Mouse (Mus musculus): Measurements from ENCODE around the gene Gm11444. TPM values are rescaled to one million over a fixed set of nuclear protein-coding genes. Genes with fewer than 3 reads are reported as not detected.

The Gm11444 gene
- not detected in 2 replicates for polyA plus RNA-seq (2015; fragmentation: Nextera tagmentation; extraction: Ambion mirVana)

DNA sequence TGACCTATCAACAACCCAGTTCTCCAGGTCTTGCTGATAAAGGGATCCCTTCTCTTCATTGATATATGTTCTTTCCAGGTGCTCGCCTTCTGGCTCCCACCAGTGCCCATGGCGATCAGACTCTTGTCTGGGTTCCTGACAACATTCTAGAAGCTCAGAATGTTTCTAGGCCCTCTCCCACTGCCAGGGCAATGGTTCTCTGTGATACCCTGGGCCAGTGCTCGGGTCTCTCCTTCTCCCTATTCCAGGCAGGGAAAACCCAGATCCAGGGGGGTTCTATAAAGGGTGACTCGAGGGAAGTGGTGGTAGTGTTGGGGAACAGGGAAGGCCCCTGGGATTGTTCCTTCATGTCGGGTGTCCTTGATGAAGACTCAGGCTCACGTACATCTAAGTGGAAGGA lies at the start of gene Gm11444:
TSS of gene Gm11444 (minus strand) at position 101 of the 400 bp plus-strand sequence.
- H3K4me1 ChIP-seq (ENCODE audit: control insufficient read depth, insufficient read depth, low read length) = no peaks in the 10 kb centered on the region
- no peak within 1 kb of the TSS for H3K4me3 ChIP-seq (ENCODE audit: low read length)
- peaks cover 10% of the 10 kb centered on the region for H3K27me3 ChIP-seq (ENCODE audit: control insufficient read depth, insufficient read depth, low read length)
- no peak within 1 kb of the TSS; the same call in 1 of the 2 replicates for H3K4me2 ChIP-seq (ENCODE audit: low read depth, low read length)
- WGBS = 86% methylated on average over 6 of the region's 6 CpGs
- no peak for ATAC-seq (replicated peaks; ENCODE audit: extremely low read depth, insufficient read depth, low FRiP score)
- no peaks in the 10 kb centered on the region for H3K9me3 ChIP-seq (replicated peaks; ENCODE audit: control insufficient read depth, low read length)
- no peak within 1 kb of the TSS for H3K9ac ChIP-seq (ENCODE audit: low read length)
- no peaks in the 10 kb centered on the region for H3K36me3 ChIP-seq (ENCODE audit: control insufficient read depth, insufficient read depth)
- H3K27ac ChIP-seq (ENCODE audit: low read length) = no peak within 1 kb of the TSS

- 50% methylated on average over 10 of the region's 13 CpGs for WGBS
- Histone ChIP-seq H3K9ac (ENCODE audit: low read length) (no peak overlapping the region), H3K4me2 (ENCODE audit: low read depth, low read length) (no peak overlapping the region), H3K9me3 (replicated peaks; ENCODE audit: control insufficient read depth, low read length) (no peaks in the 10 kb centered on the region), H3K27me3 (ENCODE audit: control insufficient read depth, insufficient read depth, low read length) (peaks cover 81% of the 10 kb centered on the region), H3K27ac (ENCODE audit: low read length) (no peak overlapping the region), H3K4me1 (ENCODE audit: control insufficient read depth, insufficient read depth, low read length) (0 out of 2 replicates have a peak, but pooled peaks cover 2% of the 10 kb centered on the region), H3K36me3 (ENCODE audit: control insufficient read depth, insufficient read depth) (no peaks in the 10 kb centered on the region), H3K4me3 (ENCODE audit: low read length) (no peak overlapping the region)
- ATAC-seq (replicated peaks; ENCODE audit: extremely low read depth, insufficient read depth, low FRiP score) = no peak
These were observed 46.3 kb upstream of the Gm11444 start for GRCm38 (mm10) chr11:85896335-85896985.

- Histone ChIP-seq H3K4me1 (ENCODE audit: control insufficient read depth, insufficient read depth, low read length) (0 out of 2 replicates have a peak, but pooled peaks cover 2% of the 10 kb centered on the region), H3K27me3 (ENCODE audit: control insufficient read depth, insufficient read depth, low read length) (peaks cover 79% of the 10 kb centered on the region), H3K27ac (ENCODE audit: low read length) (no peak overlapping the region), H3K9me3 (replicated peaks; ENCODE audit: control insufficient read depth, low read length) (no peaks in the 10 kb centered on the region), H3K4me3 (ENCODE audit: low read length) (peak overlapping the region; percentile 46), H3K4me2 (ENCODE audit: low read depth, low read length) (peak overlapping the region; percentile 62), H3K9ac (ENCODE audit: low read length) (peak overlapping the region; percentile 34; the same call in 1 of the 2 replicates), H3K36me3 (ENCODE audit: control insufficient read depth, insufficient read depth) (no peaks in the 10 kb centered on the region)
- ATAC-seq (replicated peaks; ENCODE audit: extremely low read depth, insufficient read depth, low FRiP score) = peak; percentile 41; the same call in 1 of the 2 replicates
- WGBS = 4% methylated on average over 43 of the region's 43 CpGs
These were observed 44.8 kb upstream of the Gm11444 start for GRCm38 (mm10) chr11:85894731-85895545.

GRCm38 (mm10) chr11:85894136-85894530 lies 44.0 kb upstream of the Gm11444 start:
- H3K9ac ChIP-seq (ENCODE audit: low read length) = no peak overlapping the region
- H3K4me2 ChIP-seq (ENCODE audit: low read depth, low read length) = no peak overlapping the region
- H3K4me3 ChIP-seq (ENCODE audit: low read length) = no peak overlapping the region
- no peaks in the 10 kb centered on the region for H3K9me3 ChIP-seq (replicated peaks; ENCODE audit: control insufficient read depth, low read length)
- peaks cover 86% of the 10 kb centered on the region for H3K27me3 ChIP-seq (ENCODE audit: control insufficient read depth, insufficient read depth, low read length)
- ATAC-seq (replicated peaks; ENCODE audit: extremely low read depth, insufficient read depth, low FRiP score) = no peak
- 6% methylated on average over 3 of the region's 3 CpGs for WGBS
- H3K4me1 ChIP-seq (ENCODE audit: control insufficient read depth, insufficient read depth, low read length) = peaks cover 2% of the 10 kb centered on the region; the same call in 1 of the 2 replicates
- H3K27ac ChIP-seq (ENCODE audit: low read length) = no peak overlapping the region
- H3K36me3 ChIP-seq (ENCODE audit: control insufficient read depth, insufficient read depth) = no peaks in the 10 kb centered on the region

DNA sequence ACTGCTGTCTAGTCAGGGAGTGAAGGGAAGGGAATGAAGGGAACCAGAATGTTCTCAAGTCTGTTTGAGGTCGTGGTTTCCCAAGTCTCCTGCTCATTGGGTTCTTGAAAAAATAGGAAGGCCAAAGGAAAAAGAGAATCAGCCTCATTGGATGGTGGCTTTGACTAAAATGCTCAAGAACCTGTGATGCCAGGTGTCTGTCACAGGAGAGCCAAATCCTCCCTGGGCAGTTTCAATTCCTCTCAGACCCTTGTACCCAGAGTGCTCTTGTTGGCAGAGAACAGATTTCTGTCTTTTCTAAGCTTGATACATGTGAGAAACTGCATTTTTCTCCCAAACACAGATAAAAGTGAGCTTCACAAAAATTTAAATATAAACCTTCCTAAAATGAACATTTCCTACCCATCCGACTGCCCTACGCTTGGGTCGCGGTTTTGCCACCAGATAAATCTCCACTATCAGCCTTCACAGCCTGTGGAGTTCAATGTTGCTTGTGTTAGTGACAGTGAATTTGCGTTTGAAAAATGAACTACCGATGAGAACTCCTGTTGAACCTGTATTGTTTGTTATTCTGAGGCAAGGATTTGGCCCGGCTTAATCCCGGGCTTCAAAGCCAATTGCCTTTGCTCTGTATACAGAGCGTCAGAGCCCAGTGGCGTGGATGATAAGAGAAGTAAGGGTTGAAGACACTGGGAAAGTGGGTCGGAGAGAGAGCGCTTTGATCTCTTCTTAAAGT lies 43.4 kb upstream of the Gm11444 start:
- ATAC-seq (replicated peaks; ENCODE audit: extremely low read depth, insufficient read depth, low FRiP score) = no peak
- no peak overlapping the region for H3K4me3 ChIP-seq (ENCODE audit: low read length)
- peaks cover 89% of the 10 kb centered on the region for H3K27me3 ChIP-seq (ENCODE audit: control insufficient read depth, insufficient read depth, low read length)
- H3K36me3 ChIP-seq (ENCODE audit: control insufficient read depth, insufficient read depth) = no peaks in the 10 kb centered on the region
- H3K9me3 ChIP-seq (replicated peaks; ENCODE audit: control insufficient read depth, low read length) = no peaks in the 10 kb centered on the region
- 6% methylated on average over 13 of the region's 13 CpGs for WGBS
- no peak overlapping the region for H3K27ac ChIP-seq (ENCODE audit: low read length)
- peaks cover 2% of the 10 kb centered on the region; the same call in 1 of the 2 replicates for H3K4me1 ChIP-seq (ENCODE audit: control insufficient read depth, insufficient read depth, low read length)
- no peak overlapping the region for H3K4me2 ChIP-seq (ENCODE audit: low read depth, low read length)
- H3K9ac ChIP-seq (ENCODE audit: low read length) = no peak overlapping the region

- Histone ChIP-seq H3K4me3 (ENCODE audit: low read length) (no peak overlapping the region), H3K36me3 (ENCODE audit: control insufficient read depth, insufficient read depth) (no peaks in the 10 kb centered on the region), H3K9me3 (replicated peaks; ENCODE audit: control insufficient read depth, low read length) (no peaks in the 10 kb centered on the region), H3K27me3 (ENCODE audit: control insufficient read depth, insufficient read depth, low read length) (peaks cover 87% of the 10 kb centered on the region), H3K4me2 (ENCODE audit: low read depth, low read length) (no peak overlapping the region), H3K4me1 (ENCODE audit: control insufficient read depth, insufficient read depth, low read length) (peaks cover 2% of the 10 kb centered on the region; the same call in 1 of the 2 replicates), H3K9ac (ENCODE audit: low read length) (no peak overlapping the region), H3K27ac (ENCODE audit: low read length) (no peak overlapping the region)
- ATAC-seq (replicated peaks; ENCODE audit: extremely low read depth, insufficient read depth, low FRiP score) = no peak
- 6% methylated on average over 6 of the region's 6 CpGs for WGBS
These were observed 42.6 kb upstream of the Gm11444 start for GRCm38 (mm10) chr11:85892771-85893170.

DNA sequence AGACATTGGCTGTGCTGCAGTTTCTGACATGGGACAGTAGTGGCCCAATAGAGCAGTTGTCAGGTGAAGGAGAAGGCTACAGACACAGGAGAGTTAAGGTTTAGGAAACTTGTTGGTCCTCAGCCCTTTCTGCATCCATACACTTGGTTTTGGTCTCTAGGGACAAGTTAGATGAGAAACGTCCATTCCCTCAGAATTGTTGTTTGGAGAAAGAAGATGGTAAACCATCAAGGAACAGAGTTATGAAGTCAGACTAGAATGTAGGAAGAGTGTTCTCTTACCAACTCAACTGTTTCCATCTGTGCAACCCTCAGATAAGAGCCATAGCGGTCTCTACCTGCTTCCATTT lies 41.5 kb upstream of the Gm11444 start:
- 12% methylated on average over 2 of the region's 2 CpGs for WGBS
- Histone ChIP-seq H3K9ac (ENCODE audit: low read length) (no peak overlapping the region), H3K4me2 (ENCODE audit: low read depth, low read length) (no peak overlapping the region), H3K27me3 (ENCODE audit: control insufficient read depth, insufficient read depth, low read length) (peaks cover 82% of the 10 kb centered on the region), H3K36me3 (ENCODE audit: control insufficient read depth, insufficient read depth) (no peaks in the 10 kb centered on the region), H3K4me3 (ENCODE audit: low read length) (no peak overlapping the region), H3K27ac (ENCODE audit: low read length) (no peak overlapping the region), H3K9me3 (replicated peaks; ENCODE audit: control insufficient read depth, low read length) (no peaks in the 10 kb centered on the region), H3K4me1 (ENCODE audit: control insufficient read depth, insufficient read depth, low read length) (peaks cover 2% of the 10 kb centered on the region; the same call in 1 of the 2 replicates)
- no peak for ATAC-seq (replicated peaks; ENCODE audit: extremely low read depth, insufficient read depth, low FRiP score)

DNA sequence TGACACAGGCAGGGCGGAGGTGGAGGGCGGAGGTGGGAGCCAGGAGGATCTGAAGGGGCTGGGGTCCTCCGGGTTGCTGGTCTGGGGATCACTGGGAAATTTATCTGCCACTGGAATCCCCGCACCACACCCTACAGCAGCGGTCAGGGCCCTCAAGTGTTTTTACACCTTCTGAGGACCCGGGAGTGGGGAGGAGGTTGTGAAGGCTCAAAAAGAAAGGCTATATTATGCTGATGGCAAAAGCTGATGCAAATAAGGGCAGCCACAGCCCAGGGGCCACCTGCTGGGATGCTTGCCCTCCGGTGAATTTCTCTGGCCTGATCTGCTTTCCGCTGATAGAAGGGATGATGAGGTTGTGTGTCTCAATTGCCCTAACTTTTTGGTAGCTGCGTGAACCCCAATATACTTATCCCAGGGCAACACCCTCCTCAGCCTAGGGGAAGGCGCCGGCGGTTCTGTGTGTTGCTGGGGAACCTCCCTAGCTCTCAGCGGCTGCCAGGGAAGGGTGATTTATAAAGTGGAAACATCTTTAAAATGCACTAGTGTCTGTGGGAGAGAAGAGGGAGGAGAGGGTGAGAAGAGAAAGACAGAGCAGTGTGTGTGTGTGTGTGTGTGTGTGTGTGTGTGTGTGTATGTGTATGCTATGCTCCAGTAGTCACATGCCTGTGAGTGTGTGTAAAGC lies 41.0 kb upstream of the Gm11444 start:
- ATAC-seq (replicated peaks; ENCODE audit: extremely low read depth, insufficient read depth, low FRiP score) = no peak
- H3K4me3 ChIP-seq (ENCODE audit: low read length) = peak overlapping the region; percentile 1; the same call in 1 of the 2 replicates
- WGBS = 6% methylated on average over 13 of the region's 13 CpGs
- peaks cover 84% of the 10 kb centered on the region for H3K27me3 ChIP-seq (ENCODE audit: control insufficient read depth, insufficient read depth, low read length)
- H3K27ac ChIP-seq (ENCODE audit: low read length) = no peak overlapping the region
- H3K4me1 ChIP-seq (ENCODE audit: control insufficient read depth, insufficient read depth, low read length) = peaks cover 2% of the 10 kb centered on the region; the same call in 1 of the 2 replicates
- no peaks in the 10 kb centered on the region for H3K36me3 ChIP-seq (ENCODE audit: control insufficient read depth, insufficient read depth)
- no peak overlapping the region for H3K9ac ChIP-seq (ENCODE audit: low read length)
- H3K4me2 ChIP-seq (ENCODE audit: low read depth, low read length) = no peak overlapping the region
- no peaks in the 10 kb centered on the region for H3K9me3 ChIP-seq (replicated peaks; ENCODE audit: control insufficient read depth, low read length)

All from heart, embryonic 16.5 days (tissue).